Mouse (Mus musculus) 416B (cell line): Measurements from ENCODE around the gene Wfdc9.
"Not testable (repeated sequence)": the region's sequence is repeated elsewhere in the genome, so short reads cannot be mapped to it uniquely, and the experiment has no call there.

ENCODE experiments used
- DNase-seq: peaks from one replicate; pipeline ENCODE4 v3.0.0; 2011; ENCODE audit warnings: low read depth

The Wfdc9 gene

GRCm38 (mm10) chr2:164619050-164619449, 37.3 kb downstream of the Wfdc9 start:
- no peak for DNase-seq

- no peak for DNase-seq
These were observed 41.0 kb downstream of the Wfdc9 start for GRCm38 (mm10) chr2:164615386-164615785.

GRCm38 (mm10) chr2:164613471-164613870, 42.9 kb downstream of the Wfdc9 start, which contains the start of the genes Wfdc6b and Wfdc8:
Wfdc6b (plus strand) TSS chr2:164613522.
Wfdc8 (minus strand) TSS chr2:164613626.
- not testable (repeated sequence) for DNase-seq

- DNase-seq: no peak
These were observed 47.6 kb downstream of the Wfdc9 start for GRCm38 (mm10) chr2:164608781-164609180.

GRCm38 (mm10) chr2:164604411-164604810, 52.0 kb downstream of the Wfdc9 start:
- DNase-seq: no peak

DNA sequence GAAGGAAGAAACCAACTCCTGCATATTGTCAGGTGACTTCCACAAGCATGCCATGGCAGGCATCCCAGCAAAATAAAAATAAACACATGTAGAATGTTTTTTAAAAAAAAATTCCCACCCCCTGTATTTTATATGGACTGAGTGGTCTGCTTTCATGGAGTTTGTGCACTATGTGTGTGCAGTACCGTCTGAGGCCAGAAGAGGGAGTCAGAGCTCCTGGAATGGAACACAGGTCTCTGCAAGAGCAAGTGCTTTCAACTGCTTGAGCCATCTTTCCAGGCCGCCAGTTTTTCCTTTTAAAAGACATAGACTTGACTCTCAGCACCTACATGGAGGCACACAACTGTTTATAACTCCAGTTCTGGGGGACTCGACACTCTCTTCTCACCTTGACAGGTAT, 52.9 kb downstream of the Wfdc9 start:
- DNase-seq: no peak

GRCm38 (mm10) chr2:164600179-164600578, 56.2 kb downstream of the Wfdc9 start:
- peak; percentile 8 for DNase-seq
